Mouse (Mus musculus): ENCODE measurements around the gene Ryr1. TPM values are rescaled to one million over a fixed set of nuclear protein-coding genes. Genes with fewer than 3 reads are reported as not detected.
A peak's percentile ranks its signal among the peaks of the same experiment; 100 is the strongest.

The Ryr1 gene
- 0.08 and 0.15 TPM in 2 replicates for total RNA-seq (2014; rRNA removed; ENCODE audit: low replicate concordance)
- 0.04 TPM in 1 of 2 replicates, not detected in the other for polyA plus RNA-seq (2015; fragmentation: Nextera tagmentation; extraction: Ambion mirVana)

DNA sequence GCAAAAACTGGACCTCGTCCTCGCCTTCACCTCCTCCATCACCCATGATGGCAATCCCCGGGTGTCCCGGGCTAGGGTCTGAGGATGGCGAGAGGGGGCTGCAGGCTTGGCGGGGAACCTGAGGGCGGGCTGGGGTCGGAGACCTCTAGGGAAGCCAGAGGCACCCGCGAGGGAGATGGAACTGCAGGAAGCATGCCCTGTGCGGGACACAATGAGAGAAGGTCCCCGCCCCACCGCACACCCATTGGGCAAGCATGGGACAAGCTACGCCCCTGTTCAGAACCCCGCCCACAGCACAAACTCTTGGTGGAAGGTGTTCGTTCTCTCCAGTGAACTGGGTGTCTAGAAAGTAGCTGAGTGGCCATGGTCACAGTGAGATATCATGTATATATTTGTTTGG, at the start of gene Ryr1:
Gene Ryr1 (minus strand): TSS at position 210 of the 400 bp plus-strand sequence.
- Histone ChIP-seq H3K9ac (replicated peaks; ENCODE audit: low read depth, low read length) (no peak within 1 kb of the TSS), H3K4me1 (ENCODE audit: control insufficient read depth, insufficient read depth) (0 out of 2 replicates have a peak, but pooled peaks cover 7% of the 10 kb centered on the region), H3K27me3 (ENCODE audit: control insufficient read depth, insufficient read depth, low read length) (peaks cover 10% of the 10 kb centered on the region; the same call in 1 of the 2 replicates), H3K4me3 (ENCODE audit: low read depth, low read length) (peak within 1 kb of the TSS; percentile 23), H3K9me3 (replicated peaks; ENCODE audit: control insufficient read depth, low read length) (no peaks in the 10 kb centered on the region), H3K27ac (ENCODE audit: low read depth) (no peak within 1 kb of the TSS), H3K36me3 (replicated peaks; ENCODE audit: control insufficient read depth, insufficient read depth, low read length) (no peaks in the 10 kb centered on the region), H3K4me2 (ENCODE audit: low read depth, low read length) (peak within 1 kb of the TSS; percentile 52)
- ATAC-seq (ENCODE audit: insufficient read depth, low read depth), result peak; percentile 49; the same call in 1 of the 2 replicates
- no peak for TF ChIP-seq EP300 (IDR thresholded peaks at IDR 0.05; ENCODE audit: low read depth)
- no peak for TF ChIP-seq CTCF (IDR thresholded peaks at IDR 0.05; ENCODE audit: low read depth)
- DNase-seq (ENCODE audit: low spot score), result no peak
- under 1% methylated on average over 16 of the region's 16 CpGs for WGBS

DNA sequence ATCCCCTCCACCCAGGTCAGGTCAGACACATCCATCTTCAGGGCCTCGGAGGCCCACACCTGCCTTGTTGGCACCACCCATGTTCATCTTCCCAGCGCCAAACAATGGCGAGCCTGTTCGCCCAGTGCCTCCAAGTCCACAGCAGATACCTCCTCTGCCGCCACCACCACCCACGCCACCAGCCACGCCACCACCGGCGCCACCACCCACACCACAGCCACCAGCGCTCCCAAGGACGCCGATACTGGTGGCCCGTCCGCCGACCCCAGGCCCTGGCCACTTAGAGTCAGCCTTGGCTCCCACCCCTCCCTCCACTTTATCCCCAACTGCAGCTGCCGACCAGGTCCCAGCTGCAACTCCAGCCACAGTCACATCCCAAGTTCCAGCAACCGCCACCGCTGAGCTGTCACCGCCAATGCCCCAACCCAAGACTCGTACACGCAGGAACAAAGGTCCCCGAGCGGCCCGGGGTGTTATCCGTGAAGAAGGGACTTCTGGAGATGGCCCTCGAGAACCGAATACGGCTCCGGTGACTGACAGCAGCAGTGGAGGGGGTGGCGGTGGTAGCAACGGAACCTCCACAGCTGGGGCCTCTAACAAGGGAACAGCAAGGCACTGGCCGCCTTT, 47.5 kb upstream of the Ryr1 start:
- Histone ChIP-seq H3K9me3 (replicated peaks; ENCODE audit: control insufficient read depth, low read length) (no peaks in the 10 kb centered on the region), H3K27ac (ENCODE audit: low read depth) (no peak overlapping the region), H3K27me3 (ENCODE audit: control insufficient read depth, insufficient read depth, low read length) (peaks cover 46% of the 10 kb centered on the region), H3K4me2 (ENCODE audit: low read depth, low read length) (no peak overlapping the region), H3K9ac (replicated peaks; ENCODE audit: low read depth, low read length) (no peak overlapping the region), H3K4me3 (ENCODE audit: low read depth, low read length) (no peak overlapping the region), H3K36me3 (replicated peaks; ENCODE audit: control insufficient read depth, insufficient read depth, low read length) (peaks cover 41% of the 10 kb centered on the region), H3K4me1 (ENCODE audit: control insufficient read depth, insufficient read depth) (peaks cover 16% of the 10 kb centered on the region)
- no peak for TF ChIP-seq EP300 (IDR thresholded peaks at IDR 0.05; ENCODE audit: low read depth)
- no peak for TF ChIP-seq CTCF (IDR thresholded peaks at IDR 0.05; ENCODE audit: low read depth)
- no peak for ATAC-seq (ENCODE audit: insufficient read depth, low read depth)
- DNase-seq (ENCODE audit: low spot score), result no peak
- WGBS, result 49% methylated on average over 31 of the region's 32 CpGs

DNA sequence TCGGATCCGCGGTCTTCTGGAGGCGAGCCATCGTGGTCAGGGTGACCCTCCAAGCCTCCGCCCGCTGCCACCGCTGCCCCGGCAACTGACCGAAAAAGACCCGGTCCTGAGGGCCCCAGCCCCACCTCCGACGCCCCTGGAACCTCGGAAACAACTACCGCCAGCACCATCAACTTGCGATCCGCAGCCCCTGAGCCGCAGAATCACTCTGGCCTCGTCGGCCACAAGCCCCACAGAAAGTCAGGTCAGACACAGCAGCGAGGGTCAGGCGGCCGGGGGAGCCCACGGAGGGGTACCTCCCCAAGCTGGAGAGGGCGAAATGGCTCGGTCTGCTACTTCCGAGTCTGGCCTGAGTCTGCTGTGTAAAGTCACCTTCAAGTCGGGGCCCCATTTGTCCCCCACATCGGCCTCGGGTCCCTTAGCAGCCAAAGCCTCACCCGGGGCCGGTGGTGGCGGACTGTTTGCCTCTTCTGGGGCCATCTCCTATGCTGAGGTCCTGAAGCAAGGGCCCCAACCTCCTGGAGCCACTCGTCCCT, 46.7 kb upstream of the Ryr1 start:
- H3K9me3 ChIP-seq (replicated peaks; ENCODE audit: control insufficient read depth, low read length), result no peaks in the 10 kb centered on the region
- H3K4me1 ChIP-seq (ENCODE audit: control insufficient read depth, insufficient read depth), result peaks cover 16% of the 10 kb centered on the region
- H3K27me3 ChIP-seq (ENCODE audit: control insufficient read depth, insufficient read depth, low read length), result peaks cover 50% of the 10 kb centered on the region
- no peak for ATAC-seq (ENCODE audit: insufficient read depth, low read depth)
- peaks cover 34% of the 10 kb centered on the region for H3K36me3 ChIP-seq (replicated peaks; ENCODE audit: control insufficient read depth, insufficient read depth, low read length)
- TF ChIP-seq EP300 (IDR thresholded peaks at IDR 0.05; ENCODE audit: low read depth) (no peak), CTCF (IDR thresholded peaks at IDR 0.05; ENCODE audit: low read depth) (no peak)
- 9% methylated on average over 34 of the region's 34 CpGs for WGBS
- peak overlapping the region; percentile 59 for H3K4me3 ChIP-seq (ENCODE audit: low read depth, low read length)
- H3K27ac ChIP-seq (ENCODE audit: low read depth), result no peak overlapping the region
- DNase-seq (ENCODE audit: low spot score), result no peak
- H3K4me2 ChIP-seq (ENCODE audit: low read depth, low read length), result peak overlapping the region; percentile 66
- peak overlapping the region; percentile 15; the same call in 1 of the 2 replicates for H3K9ac ChIP-seq (replicated peaks; ENCODE audit: low read depth, low read length)

DNA sequence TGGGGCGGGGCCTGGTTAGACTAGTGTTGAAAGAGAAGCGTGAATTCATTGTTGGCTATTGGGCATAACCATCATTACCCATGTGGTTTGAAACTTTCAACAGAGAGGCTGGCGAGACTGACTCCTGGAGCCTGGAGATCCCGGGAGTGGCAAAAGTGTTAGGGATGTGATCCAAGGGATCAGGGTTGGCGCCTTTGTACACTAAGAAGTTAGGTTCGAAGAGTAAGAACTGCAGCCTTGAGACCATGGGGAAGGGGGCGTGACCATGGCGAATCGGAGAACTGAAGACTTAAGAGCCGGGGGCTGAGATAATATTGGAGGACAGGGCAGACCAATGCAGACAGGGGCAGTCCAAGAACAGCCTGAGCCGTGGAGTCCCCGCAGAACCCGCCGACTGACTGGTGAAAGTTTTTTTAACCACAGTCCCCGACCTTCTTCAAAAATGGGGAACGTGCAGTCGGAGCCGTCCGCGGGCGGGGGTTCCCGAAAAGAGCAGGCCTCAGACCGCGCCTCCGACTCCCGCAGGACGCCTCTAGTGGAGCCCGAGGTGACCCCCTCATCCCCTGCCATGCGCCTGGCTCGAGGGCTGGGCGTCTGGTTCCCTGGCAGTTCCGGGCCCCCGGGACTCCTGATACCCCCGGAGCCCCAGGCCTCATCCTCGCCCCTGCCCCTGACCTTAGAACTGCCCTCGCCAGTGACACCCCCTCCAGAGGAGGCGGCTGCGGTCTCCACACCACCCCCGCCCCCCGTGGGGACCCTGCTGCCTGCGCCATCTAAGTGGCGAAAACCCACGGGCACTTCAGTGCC, 46.0 kb upstream of the Ryr1 start:
- H3K36me3 ChIP-seq (replicated peaks; ENCODE audit: control insufficient read depth, insufficient read depth, low read length), result peaks cover 28% of the 10 kb centered on the region
- H3K9me3 ChIP-seq (replicated peaks; ENCODE audit: control insufficient read depth, low read length), result no peaks in the 10 kb centered on the region
- H3K4me3 ChIP-seq (ENCODE audit: low read depth, low read length), result peak overlapping the region; percentile 59
- H3K4me1 ChIP-seq (ENCODE audit: control insufficient read depth, insufficient read depth), result peaks cover 16% of the 10 kb centered on the region
- ATAC-seq (ENCODE audit: insufficient read depth, low read depth), result no peak
- peak overlapping the region; percentile 66 for H3K4me2 ChIP-seq (ENCODE audit: low read depth, low read length)
- WGBS, result 4% methylated on average over 42 of the region's 43 CpGs
- 0 out of 2 replicates have a peak overlapping the region, but pooled peaks have one; percentile 15 for H3K9ac ChIP-seq (replicated peaks; ENCODE audit: low read depth, low read length)
- DNase-seq (ENCODE audit: low spot score), result peak; percentile 25
- TF ChIP-seq EP300 (IDR thresholded peaks at IDR 0.05; ENCODE audit: low read depth) (no peak), CTCF (IDR thresholded peaks at IDR 0.05; ENCODE audit: low read depth) (no peak)
- peaks cover 50% of the 10 kb centered on the region for H3K27me3 ChIP-seq (ENCODE audit: control insufficient read depth, insufficient read depth, low read length)
- H3K27ac ChIP-seq (ENCODE audit: low read depth), result no peak overlapping the region

DNA sequence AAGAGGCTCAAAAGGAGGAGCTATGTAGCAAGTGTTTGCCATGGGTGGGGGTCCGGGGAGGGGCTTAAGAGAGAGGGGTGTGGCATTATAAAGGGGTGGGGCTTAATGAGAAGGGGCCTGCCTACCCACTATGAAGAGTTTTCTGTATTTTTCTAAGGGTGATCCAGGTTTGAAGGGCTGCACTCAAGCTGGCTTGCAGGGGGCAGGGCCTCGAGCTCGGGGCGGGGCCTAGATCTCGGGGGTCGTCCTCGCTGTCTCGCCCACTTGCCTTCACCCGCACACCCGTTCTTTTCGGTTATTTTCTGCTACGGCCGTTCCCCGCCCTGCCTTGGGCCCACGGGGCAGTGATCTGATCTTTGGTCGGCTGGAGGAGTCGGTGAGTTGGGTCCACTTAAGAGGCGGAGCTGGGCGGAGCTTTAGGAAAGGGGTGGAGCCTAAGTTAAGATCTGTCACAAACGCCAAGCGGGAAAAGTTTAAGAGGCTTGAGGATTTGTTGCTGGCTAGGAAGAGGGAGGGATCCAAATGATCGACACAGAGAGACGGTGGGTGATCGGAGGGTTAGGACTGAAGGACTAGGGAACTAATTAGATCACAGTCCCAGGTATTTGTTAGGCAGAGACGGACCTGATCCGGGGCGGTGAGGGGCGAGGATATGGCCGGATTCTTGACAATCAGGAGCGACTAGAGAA, 45.2 kb upstream of the Ryr1 start, which contains the start of the genes Ggn and Spred3:
Gene Ggn (plus strand): TSS at position 145 of the 689 bp plus-strand sequence.
Gene Spred3 (minus strand): TSS at position 346 of the 689 bp plus-strand sequence.
- TF ChIP-seq EP300 (IDR thresholded peaks at IDR 0.05; ENCODE audit: low read depth), result no peak
- TF ChIP-seq CTCF (IDR thresholded peaks at IDR 0.05; ENCODE audit: low read depth), result no peak
- H3K27me3 ChIP-seq (ENCODE audit: control insufficient read depth, insufficient read depth, low read length), result peaks cover 50% of the 10 kb centered on the region

More for the DNA sequence above, 45.2 kb upstream of the Ryr1 start, which contains the start of the genes Ggn and Spred3:
- Histone ChIP-seq H3K27ac (ENCODE audit: low read depth) (peak within 1 kb of the TSS; percentile 46), H3K4me3 (ENCODE audit: low read depth, low read length) (peak within 1 kb of the TSS; percentile 59), H3K4me2 (ENCODE audit: low read depth, low read length) (peak within 1 kb of the TSS; percentile 66), H3K4me1 (ENCODE audit: control insufficient read depth, insufficient read depth) (peaks cover 16% of the 10 kb centered on the region), H3K9me3 (replicated peaks; ENCODE audit: control insufficient read depth, low read length) (no peaks in the 10 kb centered on the region), H3K9ac (replicated peaks; ENCODE audit: low read depth, low read length) (peak within 1 kb of the TSS; percentile 24), H3K36me3 (replicated peaks; ENCODE audit: control insufficient read depth, insufficient read depth, low read length) (peaks cover 20% of the 10 kb centered on the region)
- DNase-seq (ENCODE audit: low spot score), result peak; percentile 59
- 1% methylated on average over 30 of the region's 30 CpGs for WGBS
- peak; percentile 40 for ATAC-seq (ENCODE audit: insufficient read depth, low read depth)
